12 mouse cellular contexts compared by ENCODE assay signal in genomic region chr19:10289609-10290150, GRCm38 (mm10). TPM values are rescaled to one million over a fixed set of nuclear protein-coding genes. Genes with fewer than 3 reads are reported as not detected.
DNase-seq lines count a peak whose midpoint lies in the region; ATAC-seq and TF ChIP-seq lines count a peak whose summit lies in the region.
"Had no signal": no experiment of that assay in that cellular context is flagged by ENCODE, and none has a peak within 500 bp of the region (broad histone marks: within the 10 kb centered on the region; RNA-seq: fewer than 3 reads in every experiment).

No protein-coding gene starts in this region.

- no peak for ATAC-seq in heart, embryonic 13.5 days (ENCODE audit: extremely low read depth, insufficient number of reproducible peaks, low FRiP score, low TSS enrichment)
- 0 out of 2 replicates have a peak, but pooled peaks have one; percentile 3 for ATAC-seq in liver, embryonic 12.5 days
- ATAC-seq in hindbrain, embryonic 14.5 days (ENCODE audit: low FRiP score): no peak

- no peak for TF ChIP-seq CTCF in cortical plate, adult 2 months (IDR thresholded peaks at IDR 0.05; ENCODE audit: extremely low read depth, insufficient read depth, low read length)

- no peak for TF ChIP-seq POLR2A in cortical plate, adult 2 months (IDR thresholded peaks at IDR 0.05; ENCODE audit: extremely low read depth, insufficient read depth, low read length)

- no peak overlapping the region for H3K4me3 ChIP-seq in heart, embryonic 13.5 days
- H3K4me3 ChIP-seq in liver, embryonic 12.5 days: no peak overlapping the region
- no peak overlapping the region for H3K4me3 ChIP-seq in cortical plate, adult 2 months (ENCODE audit: insufficient read depth, low read length)
- H3K4me3 ChIP-seq in macrophage (ENCODE audit: inconsistent target): no peak overlapping the region
- H3K4me3 ChIP-seq in hindbrain, embryonic 14.5 days (replicated peaks; ENCODE audit: low read length): no peak overlapping the region
- H3K4me3 ChIP-seq: embryonic facial prominence, embryonic 15.5 days; hindbrain, embryonic 15.5 days had no signal

- no peaks in the 10 kb centered on the region; the same call in 1 of the 2 replicates for H3K79me2 ChIP-seq in macrophage (ENCODE audit: inconsistent target)

- peak overlapping the region; percentile 40; the same call in 1 of the 2 replicates for H3K27ac ChIP-seq in heart, embryonic 13.5 days (replicated peaks)
- no peak overlapping the region for H3K27ac ChIP-seq in liver, embryonic 12.5 days
- peak overlapping the region; percentile 38 for H3K27ac ChIP-seq in cortical plate, adult 2 months (ENCODE audit: insufficient read depth, low read length)
- H3K27ac ChIP-seq in macrophage: peak overlapping the region; percentile 74
- H3K27ac ChIP-seq in hindbrain, embryonic 14.5 days: no peak overlapping the region
- H3K27ac ChIP-seq: embryonic facial prominence, embryonic 15.5 days; hindbrain, embryonic 15.5 days had no signal

- H3K9me3 ChIP-seq in heart, embryonic 13.5 days: no peaks in the 10 kb centered on the region
- H3K9me3 ChIP-seq in liver, embryonic 12.5 days (replicated peaks): no peaks in the 10 kb centered on the region
- no peaks in the 10 kb centered on the region for H3K9me3 ChIP-seq in hindbrain, embryonic 14.5 days (ENCODE audit: control insufficient read depth, low read length)
- H3K9me3 ChIP-seq: embryonic facial prominence, embryonic 15.5 days; hindbrain, embryonic 15.5 days had no signal

- H3K4me1 ChIP-seq in heart, embryonic 13.5 days: peaks cover 42% of the 10 kb centered on the region
- peaks cover 29% of the 10 kb centered on the region for H3K4me1 ChIP-seq in liver, embryonic 12.5 days
- H3K4me1 ChIP-seq in cortical plate, adult 2 months (ENCODE audit: control insufficient read depth, insufficient read depth, low read length): peaks cover 46% of the 10 kb centered on the region
- H3K4me1 ChIP-seq in hindbrain, embryonic 14.5 days (replicated peaks; ENCODE audit: control insufficient read depth, insufficient read depth, low read length): peaks cover 5% of the 10 kb centered on the region; the same call in 1 of the 2 replicates

- no peak overlapping the region for H3K4me2 ChIP-seq in heart, embryonic 13.5 days
- H3K4me2 ChIP-seq in liver, embryonic 12.5 days: 0 out of 2 replicates have a peak overlapping the region, but pooled peaks have one; percentile 5
- H3K4me2 ChIP-seq in hindbrain, embryonic 14.5 days (replicated peaks): no peak overlapping the region
- H3K4me2 ChIP-seq: embryonic facial prominence, embryonic 15.5 days; hindbrain, embryonic 15.5 days had no signal

- H3K9ac ChIP-seq in heart, embryonic 13.5 days: 0 out of 2 replicates have a peak overlapping the region, but pooled peaks have one; percentile 10
- H3K9ac ChIP-seq in liver, embryonic 12.5 days: no peak overlapping the region
- H3K9ac ChIP-seq in hindbrain, embryonic 14.5 days: no peak overlapping the region
- H3K9ac ChIP-seq: embryonic facial prominence, embryonic 15.5 days; hindbrain, embryonic 15.5 days had no signal

- DNase-seq in heart, adult 8-10 months (ENCODE audit: low spot score): no peak
- no peak for DNase-seq in liver
- DNase-seq in hindbrain, embryonic 14.5 days (ENCODE audit: low spot score): no peak
- DNase-seq in cerebellum, postnatal 14 days: no peak
- DNase-seq: cerebellum, adult 9-10 months had no signal

- peaks cover 5% of the 10 kb centered on the region; the same call in 1 of the 2 replicates for H3K27me3 ChIP-seq in heart, embryonic 13.5 days (replicated peaks)
- H3K27me3 ChIP-seq in liver, embryonic 12.5 days (replicated peaks): peaks cover 22% of the 10 kb centered on the region
- H3K27me3 ChIP-seq in hindbrain, embryonic 14.5 days (ENCODE audit: control insufficient read depth, insufficient read depth, low read length): peaks cover 19% of the 10 kb centered on the region
- H3K27me3 ChIP-seq: embryonic facial prominence, embryonic 15.5 days had no signal

- no peaks in the 10 kb centered on the region for H3K36me3 ChIP-seq in heart, embryonic 13.5 days
- no peaks in the 10 kb centered on the region for H3K36me3 ChIP-seq in liver, embryonic 12.5 days
- no peaks in the 10 kb centered on the region for H3K36me3 ChIP-seq in macrophage (ENCODE audit: inconsistent target)
- no peaks in the 10 kb centered on the region for H3K36me3 ChIP-seq in hindbrain, embryonic 14.5 days (replicated peaks; ENCODE audit: control insufficient read depth, insufficient read depth)
- H3K36me3 ChIP-seq: embryonic facial prominence, embryonic 15.5 days; hindbrain, embryonic 15.5 days had no signal

- WGBS in heart, embryonic 13.5 days: 46% methylated on average over 4 of the region's 4 CpGs
- 54% methylated on average over 4 of the region's 4 CpGs for WGBS in liver, embryonic 12.5 days (ENCODE audit: insufficient replicate concordance)
- 78% methylated on average over 3 of the region's 4 CpGs for WGBS in macrophage (ENCODE audit: missing documents)
- 84% methylated on average over 4 of the region's 4 CpGs for WGBS in hindbrain, embryonic 14.5 days

RNA-seq across cellular contexts. Expression of gene Dagla, which starts 15.0 kb away (rescaled TPM):
- 0.96 and 0.99 TPM in 2 replicates for polyA plus RNA-seq in heart, embryonic 13.5 days (2015; fragmentation: Nextera tagmentation; extraction: Ambion mirVana)
- total RNA-seq in heart, adult 8-10 months (2022): 1 to 10 TPM; 2.8 to 3.7 (median 3.1) TPM
- polyA plus RNA-seq in liver, embryonic 12.5 days (2016; fragmentation: Nextera tagmentation; extraction: Ambion mirVana): 0.55 and 0.56 TPM in 2 replicates
- polyA plus RNA-seq in cortical plate, adult 2 months (2012; rRNA removed): 69.9 and 75.1 TPM in 2 replicates
- total RNA-seq in macrophage (2018; cell fraction: chromatin; rRNA removed): 10 to 100 TPM in 5 of 26 experiments, 1 to 10 TPM in 20, under 1 TPM in 1; 0.73 to 13.8 (median 5.4) TPM
- 1 to 10 TPM; 1.4 to 6.8 (median 3.3) TPM for total RNA-seq in macrophage (2018; cell fraction: cytosol; rRNA removed)
- 10 to 100 TPM in 2 of 26 experiments, 1 to 10 TPM in 24; 1.6 to 10.7 (median 4.1) TPM for total RNA-seq in macrophage (2018; cell fraction: nucleus; rRNA removed)
- 2.2 to 3.9 TPM (median 2.9 TPM) in 3 replicates for polyA plus RNA-seq in macrophage (2018)
- 9.9 and 10.2 TPM in 2 replicates for polyA plus RNA-seq in hindbrain, embryonic 14.5 days (2014; fragmentation: Nextera tagmentation; extraction: Ambion mirVana)

RNA-seq across cellular contexts. Expression of gene Myrf, which starts 49.1 kb away (rescaled TPM):
- polyA plus RNA-seq in heart, embryonic 13.5 days (2015; fragmentation: Nextera tagmentation; extraction: Ambion mirVana): 8.4 and 11.1 TPM in 2 replicates
- 1 to 10 TPM; 4.1 to 8.0 (median 7.2) TPM for total RNA-seq in heart, adult 8-10 months (2022)
- 6.6 TPM in 2 replicates for polyA plus RNA-seq in liver, embryonic 12.5 days (2016; fragmentation: Nextera tagmentation; extraction: Ambion mirVana)
- 21.0 and 26.4 TPM in 2 replicates for polyA plus RNA-seq in cortical plate, adult 2 months (2012; rRNA removed)
- 1 to 10 TPM in 11 of 26 experiments, under 1 TPM in 11, not detected in 4; 0.18 to 3.1 (median 0.97) TPM for total RNA-seq in macrophage (2018; cell fraction: chromatin; rRNA removed)
- total RNA-seq in macrophage (2018; cell fraction: cytosol; rRNA removed): 1 to 10 TPM in 8 of 26 experiments, under 1 TPM in 18; 0.09 to 2.9 (median 0.54) TPM
- 1 to 10 TPM in 5 of 26 experiments, under 1 TPM in 18, not detected in 3; 0.12 to 2.7 (median 0.64) TPM for total RNA-seq in macrophage (2018; cell fraction: nucleus; rRNA removed)
- polyA plus RNA-seq in macrophage (2018): 0.08 to 0.37 TPM (median 0.17 TPM) in 3 replicates
- 1.1 and 1.3 TPM in 2 replicates for polyA plus RNA-seq in hindbrain, embryonic 14.5 days (2014; fragmentation: Nextera tagmentation; extraction: Ambion mirVana)
- total RNA-seq: gastrocnemius, adult 8-10 months had no signal

Comparison
In these comparisons a context has a peak if more than half of its experiments do, and no peak if none do; other contexts are left out.
1. H3K27ac ChIP-seq: peak in heart, embryonic 13.5 days (single experiment), cortical plate, adult 2 months (single experiment) and macrophage (single experiment); none in liver, embryonic 12.5 days (single experiment) and hindbrain, embryonic 14.5 days (single experiment).